Mouse (Mus musculus) CH12.LX (cell line): ENCODE data around the gene Nfat5. TPM values are rescaled to one million over a fixed set of nuclear protein-coding genes. Genes with fewer than 3 reads are reported as not detected.
A peak's percentile ranks its signal among the peaks of the same experiment; 100 is the strongest.

Source experiments
- DNase-seq: peaks from one replicate; pipeline ENCODE4 v3.0.0-alpha.2; 2013; ENCODE audit errors: extremely low read depth
- H3K27ac ChIP-seq: 2 replicates; pipeline ENCODE4 v1.5.1; 2012; ENCODE audit warnings: low read depth, mild to moderate bottlenecking, control low read depth, moderate library complexity; ENCODE audit not compliant: insufficient read depth
- H3K27me3 ChIP-seq: replicated peaks from 2 replicates; pipeline ENCODE3; 2012; ENCODE audit warnings: inconsistent platforms
- H3K36me3 ChIP-seq, 2 experiments: replicated peaks in 1 of 2; 2 replicates each; pipeline versions ENCODE3 to v1.6.1; 2012; ENCODE audit warnings: inconsistent platforms in 1 of 2, low read length in 1 of 2, mild to moderate bottlenecking in 1 of 2, mixed read lengths in 1 of 2, moderate library complexity in 1 of 2; ENCODE audit not compliant: control insufficient read depth in 1 of 2, insufficient read depth in 1 of 2
- H3K4me1 ChIP-seq, 2 experiments: 2 replicates each; pipeline ENCODE4 v1.6.1; 2012; ENCODE audit warnings: inconsistent platforms in 1 of 2, moderate library complexity in 1 of 2; ENCODE audit not compliant: insufficient read depth in 2 of 2, control insufficient read depth in 1 of 2
- H3K4me2 ChIP-seq: 2 replicates; pipeline ENCODE4 v1.6.1; 2012; ENCODE audit warnings: low read depth, mild to moderate bottlenecking, control low read depth; ENCODE audit not compliant: poor library complexity, insufficient read depth, severe bottlenecking
- H3K4me3 ChIP-seq, 3 experiments: fragments of 150-350 bp in 1 of 3; sonication (generic) in 1 of 3; replicated peaks in 1 of 3; 2 replicates each; pipeline versions ENCODE3 to v1.5.1; 2011 to 2012; ENCODE audit warnings: low read depth in 2 of 3, low read length in 2 of 3, mild to moderate bottlenecking in 2 of 3, moderate library complexity in 2 of 3, control low read depth in 1 of 3, improper control_type of control experiment in 1 of 3, inconsistent platforms in 1 of 3, mixed read lengths in 1 of 3; ENCODE audit not compliant: poor library complexity in 1 of 3
- H3K79me2 ChIP-seq: replicated peaks from 2 replicates; pipeline ENCODE4 v1.6.1; 2012; ENCODE audit warnings: mild to moderate bottlenecking, moderate library complexity; ENCODE audit not compliant: control insufficient read depth, poor library complexity, insufficient read depth, severe bottlenecking; ENCODE audit errors: extremely low read depth
- H3K9ac ChIP-seq: 2 replicates; pipeline ENCODE4 v1.6.1; 2012; ENCODE audit warnings: low read depth, mild to moderate bottlenecking, control low read depth, moderate library complexity; ENCODE audit not compliant: insufficient read depth
- H3K9me3 ChIP-seq: replicated peaks from 2 replicates; pipeline ENCODE3; 2012; ENCODE audit warnings: low read length, inconsistent platforms, mixed read lengths
- BHLHE40 ChIP-seq: IDR thresholded peaks from 2 replicates; pipeline ENCODE4 v1.6.1; 2011; ENCODE audit warnings: mild to moderate bottlenecking, low read depth, low read length, improper control_type of control experiment
- E2F4 ChIP-seq: IDR thresholded peaks from 2 replicates; pipeline ENCODE4 v1.6.1; 2011; ENCODE audit warnings: low read depth, low read length, improper control_type of control experiment; ENCODE audit not compliant: insufficient replicate concordance
- ELF1 ChIP-seq: IDR thresholded peaks from 2 replicates; pipeline ENCODE4 v1.6.1; 2014; ENCODE audit warnings: low read depth, mild to moderate bottlenecking, inconsistent platforms, low read length, improper control_type of control experiment
- ETS1 ChIP-seq: conservative IDR thresholded peaks from 2 replicates; pipeline ENCODE4 v1.6.1; 2012; ENCODE audit warnings: low read depth, mild to moderate bottlenecking, inconsistent platforms, low read length, improper control_type of control experiment, moderate library complexity
- GABPA ChIP-seq: IDR thresholded peaks from 2 replicates; pipeline ENCODE4 v1.6.1; 2012; ENCODE audit warnings: low read depth, low read length, improper control_type of control experiment, inconsistent platforms; ENCODE audit not compliant: insufficient replicate concordance
- IRF4 ChIP-seq: IDR thresholded peaks from 2 replicates; pipeline ENCODE4 v1.6.1; 2014; ENCODE audit warnings: low read depth, mild to moderate bottlenecking, inconsistent platforms, low read length, improper control_type of control experiment
- JUND ChIP-seq: conservative IDR thresholded peaks from 2 replicates; pipeline ENCODE4 v1.6.1; 2011; ENCODE audit warnings: low read depth, low read length, improper control_type of control experiment
- MAX ChIP-seq: IDR thresholded peaks from 2 replicates; pipeline ENCODE4 v1.6.1; 2011; ENCODE audit warnings: low read length, improper control_type of control experiment
- MEF2A ChIP-seq: IDR thresholded peaks from 2 replicates; pipeline ENCODE4 v1.6.1; 2014; ENCODE audit warnings: low read depth, mild to moderate bottlenecking, inconsistent platforms, low read length, improper control_type of control experiment, borderline replicate concordance
- MXI1 ChIP-seq: IDR thresholded peaks from 2 replicates; pipeline ENCODE4 v1.6.1; 2011; ENCODE audit warnings: mild to moderate bottlenecking, low read depth, low read length, improper control_type of control experiment
- MYC ChIP-seq: IDR thresholded peaks from 2 replicates; pipeline ENCODE4 v1.6.1; 2011; ENCODE audit warnings: low read depth, mild to moderate bottlenecking, improper control_type of control experiment, low read length
- POLR2A ChIP-seq: IDR thresholded peaks from 2 replicates; pipeline ENCODE4 v1.6.1; 2011; ENCODE audit warnings: low read depth, mild to moderate bottlenecking, improper control_type of control experiment, low read length
- POLR2AphosphoS2 ChIP-seq: IDR thresholded peaks from 2 replicates; pipeline ENCODE4 v1.6.1; 2011; ENCODE audit warnings: low read depth, low read length, improper control_type of control experiment
- ZKSCAN1 ChIP-seq: IDR thresholded peaks from 2 replicates; pipeline ENCODE4 v1.6.1; 2012; ENCODE audit warnings: low read depth, inconsistent platforms, low read length, improper control_type of control experiment, borderline replicate concordance
- dilution Hi-C: fragments of 300-500 bp; cut with MboI; formaldehyde crosslinking; loops from 2 replicates; pipeline ENCODE4 v1.14.3; 2020; ENCODE audit warnings: low sequenced_read_pairs; ENCODE audit not compliant: extremely low pct_unique_long_range_greater_than_20kb, extremely low pct_ligation_motif_present
- in situ Hi-C: fragments of 300-500 bp; cut with MboI; formaldehyde crosslinking; loops from 3 replicates; pipeline ENCODE4 v1.14.3; 2019; ENCODE audit warnings: low sequenced_read_pairs, low pct_ligation_motif_present, low pct_unique_long_range_greater_than_20kb, mixed read lengths
- polyA plus RNA-seq: library from polyadenylated mRNA; unstranded; fragments of >175 nt; gene quantifications from 2 replicates; pipeline ENCODE4 v1.2.1, GENCODE M21; 2012; ENCODE audit warnings: low read depth; ENCODE audit not compliant: insufficient read length
- total RNA-seq, 2 experiments: library from RNA; depleted of rRNA; stranded (reverse); fragments of 300-350 nt in 1 of 2; fragments of >200 nt in 1 of 2; gene quantifications; 2 replicates each; pipeline ENCODE4 v1.2.3; 2012 to 2014

Gene Nfat5
- total and polyA plus RNA-seq, 3 experiments, result 13.2 to 36.2 (median 18.6) TPM

DNA sequence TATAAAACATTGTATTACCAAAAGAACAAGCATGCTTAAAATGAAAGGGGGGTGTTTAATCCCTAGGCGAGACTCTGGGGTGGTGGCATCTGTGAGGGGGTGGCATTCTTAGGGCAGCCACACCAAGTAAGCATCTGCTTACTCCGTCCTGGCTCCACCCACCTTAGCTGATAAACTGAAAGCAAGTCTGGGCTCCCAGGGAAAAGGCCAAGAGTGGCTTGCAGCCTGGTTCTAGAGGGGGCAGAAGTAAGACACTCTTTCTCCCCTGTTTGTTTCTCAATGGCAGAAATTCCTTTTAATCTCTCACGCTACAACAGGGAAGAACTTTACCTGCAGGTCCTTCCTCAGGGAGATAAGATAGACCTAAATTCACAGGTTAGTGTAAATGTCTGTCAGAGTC is 38.9 kb upstream of the Nfat5 start:
- TF ChIP-seq GABPA (no peak), POLR2A (peak; percentile 56)
- Histone ChIP-seq H3K79me2 (no peaks in the 10 kb centered on the region), H3K36me3 (no peaks in the 10 kb centered on the region), H3K9me3 (no peaks in the 10 kb centered on the region), H3K4me3 (peak overlapping the region in 2 of 3 experiments; percentile 22 to 32), H3K4me2 (peak overlapping the region; percentile 78), H3K27me3 (no peaks in the 10 kb centered on the region), H3K9ac (peak overlapping the region; percentile 62), H3K27ac (no peak overlapping the region), H3K4me1 (peaks cover 6 to 23% of the 10 kb centered on the region in 2 experiments)
- in situ Hi-C loops, result no loop called here
- dilution Hi-C loops, result no loop called here
- peak; percentile 51 for DNase-seq

DNA sequence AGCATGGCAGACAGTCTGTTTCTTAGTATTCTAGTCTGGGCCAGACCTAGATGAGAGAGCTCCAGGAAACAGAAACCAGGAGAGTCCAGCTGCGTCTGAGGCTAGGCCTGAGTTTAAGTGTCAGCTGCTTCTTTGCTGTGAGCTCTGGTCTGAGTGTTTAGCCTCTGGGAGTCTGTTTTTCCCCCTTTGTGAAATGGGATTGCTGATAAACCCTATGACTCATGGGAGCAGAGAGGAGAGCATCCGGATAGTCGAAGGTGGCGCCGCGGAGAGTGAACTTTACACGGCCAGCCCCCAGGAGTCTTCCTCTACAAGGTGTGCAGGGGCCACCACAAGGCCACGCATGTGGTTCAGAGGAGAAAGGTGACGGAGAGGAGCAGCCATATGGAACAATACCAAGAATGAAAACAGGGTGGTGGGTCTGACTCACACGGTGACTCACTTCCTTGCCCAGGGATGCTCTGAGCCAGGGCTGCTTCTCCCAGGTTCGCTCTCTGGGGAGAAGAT is 38.3 kb upstream of the Nfat5 start:
- Histone ChIP-seq H3K4me3 (peak overlapping the region in 2 of 3 experiments; percentile 22 to 32), H3K36me3 (no peaks in the 10 kb centered on the region), H3K79me2 (no peaks in the 10 kb centered on the region), H3K9me3 (no peaks in the 10 kb centered on the region), H3K27me3 (no peaks in the 10 kb centered on the region), H3K27ac (0 out of 2 replicates have a peak overlapping the region, but pooled peaks have one; percentile 7), H3K4me2 (peak overlapping the region; percentile 78), H3K9ac (peak overlapping the region; percentile 62), H3K4me1 (peaks cover 6 to 23% of the 10 kb centered on the region in 2 experiments)
- DNase-seq, result peak; percentile 61
- dilution Hi-C loops, result no loop called here
- in situ Hi-C loops, result no loop called here
- TF ChIP-seq MEF2A (peak; percentile 24; the same call in 1 of the 2 replicates), E2F4 (no peak), ZKSCAN1 (no peak), IRF4 (peak; percentile 13; the same call in 1 of the 2 replicates), BHLHE40 (peak; percentile 62), MXI1 (peak; percentile 65; the same call in 1 of the 2 replicates), MAX (0 out of 2 replicates have a peak, but pooled peaks have one; percentile 43), POLR2AphosphoS2 (no peak), ELF1 (peak; percentile 5; the same call in 1 of the 2 replicates), ETS1 (peak; percentile 60), MYC (peak; percentile 59; the same call in 1 of the 2 replicates), JUND (0 out of 2 replicates have a peak, but pooled peaks have one; percentile 16)
